ENCODE assay signal across 8 mouse cellular contexts in genomic region chr3:86793720-86794191, GRCm38 (mm10).
DNase-seq lines count a peak whose midpoint lies in the region; ATAC-seq lines count a peak whose summit lies in the region.

No protein-coding gene starts in this region.

- H3K4me2 ChIP-seq in embryonic facial prominence, embryonic 12.5 days (replicated peaks): no peak overlapping the region
- no peak overlapping the region for H3K4me2 ChIP-seq in kidney, embryonic 16.5 days (replicated peaks; ENCODE audit: low read depth, low read length)
- no peak overlapping the region for H3K4me2 ChIP-seq in midbrain, embryonic 14.5 days (ENCODE audit: low read length)

- peaks cover 12% of the 10 kb centered on the region; the same call in 1 of the 2 replicates for H3K36me3 ChIP-seq in embryonic facial prominence, embryonic 12.5 days
- peaks cover 27% of the 10 kb centered on the region; the same call in 1 of the 2 replicates for H3K36me3 ChIP-seq in embryonic facial prominence, embryonic 10.5 days (replicated peaks)
- H3K36me3 ChIP-seq in kidney, embryonic 16.5 days (ENCODE audit: insufficient read depth, low read length): no peaks in the 10 kb centered on the region
- peaks cover 69% of the 10 kb centered on the region for H3K36me3 ChIP-seq in midbrain, embryonic 14.5 days (ENCODE audit: control insufficient read depth, insufficient read depth, low read length)

- H3K4me3 ChIP-seq in embryonic facial prominence, embryonic 12.5 days: no peak overlapping the region
- no peak overlapping the region for H3K4me3 ChIP-seq in embryonic facial prominence, embryonic 10.5 days
- no peak overlapping the region for H3K4me3 ChIP-seq in kidney, embryonic 16.5 days (ENCODE audit: low read length)
- H3K4me3 ChIP-seq in midbrain, embryonic 14.5 days (replicated peaks; ENCODE audit: low read depth, low read length): no peak overlapping the region

- H3K9ac ChIP-seq in embryonic facial prominence, embryonic 12.5 days: no peak overlapping the region
- no peak overlapping the region for H3K9ac ChIP-seq in kidney, embryonic 16.5 days (replicated peaks; ENCODE audit: low read length)
- no peak overlapping the region for H3K9ac ChIP-seq in midbrain, embryonic 14.5 days (replicated peaks; ENCODE audit: low read length)

- 64% methylated on average over 1 of the region's 1 CpGs for WGBS in embryonic facial prominence, embryonic 12.5 days
- WGBS in embryonic facial prominence, embryonic 10.5 days: 72% methylated on average over 1 of the region's 1 CpGs
- 63% methylated on average over 1 of the region's 1 CpGs for whole genome bisulfite sequencing in kidney, embryonic 16.5 days
- WGBS in midbrain, embryonic 14.5 days: 47% methylated on average over 1 of the region's 1 CpGs

- H3K27me3 ChIP-seq in embryonic facial prominence, embryonic 12.5 days: no peaks in the 10 kb centered on the region
- no peaks in the 10 kb centered on the region for H3K27me3 ChIP-seq in embryonic facial prominence, embryonic 10.5 days (replicated peaks; ENCODE audit: low read depth, poor library complexity, severe bottlenecking)
- no peaks in the 10 kb centered on the region for H3K27me3 ChIP-seq in kidney, embryonic 16.5 days (ENCODE audit: insufficient read depth, low read length)
- no peaks in the 10 kb centered on the region for H3K27me3 ChIP-seq in midbrain, embryonic 14.5 days (ENCODE audit: control insufficient read depth, insufficient read depth, low read length)

- no peak for DNase-seq in embryonic facial prominence, embryonic 10.5 days (ENCODE audit: low spot score)
- DNase-seq in 3T3-L1 (ENCODE audit: low read depth, low spot score): peak; percentile 71
- peak; percentile 73 for DNase-seq in heart, adult 8-10 months (ENCODE audit: low spot score)
- no peak for DNase-seq in midbrain, embryonic 14.5 days
- no peak for DNase-seq in layer of hippocampus, adult 8-10 months (ENCODE audit: low spot score in 2 of 2)

- ATAC-seq in embryonic facial prominence, embryonic 12.5 days (ENCODE audit: insufficient number of reproducible peaks, insufficient read depth, low FRiP score, low TSS enrichment): 0 out of 2 replicates have a peak, but pooled peaks have one; percentile 59
- ATAC-seq in kidney, embryonic 16.5 days (ENCODE audit: low FRiP score, low TSS enrichment): peak; percentile 83
- no peak for ATAC-seq in activated CD4-positive, CD25-positive, alpha-beta regulatory T cell, adult 4 months
- no peak for ATAC-seq in midbrain, embryonic 14.5 days (ENCODE audit: low FRiP score, low TSS enrichment)

- no peaks in the 10 kb centered on the region for H3K9me3 ChIP-seq in embryonic facial prominence, embryonic 12.5 days
- H3K9me3 ChIP-seq in embryonic facial prominence, embryonic 10.5 days: no peaks in the 10 kb centered on the region
- H3K9me3 ChIP-seq in kidney, embryonic 16.5 days (ENCODE audit: low read length): no peaks in the 10 kb centered on the region
- no peaks in the 10 kb centered on the region for H3K9me3 ChIP-seq in midbrain, embryonic 14.5 days (ENCODE audit: control insufficient read depth, low read length)

- H3K27ac ChIP-seq in embryonic facial prominence, embryonic 12.5 days: no peak overlapping the region
- no peak overlapping the region; the same call in 1 of the 2 replicates for H3K27ac ChIP-seq in embryonic facial prominence, embryonic 10.5 days (replicated peaks)
- H3K27ac ChIP-seq in kidney, embryonic 16.5 days (ENCODE audit: low read length): peak overlapping the region; percentile 37; the same call in 1 of the 2 replicates
- no peak overlapping the region for H3K27ac ChIP-seq in midbrain, embryonic 14.5 days (replicated peaks; ENCODE audit: low read depth, low read length)

- H3K4me1 ChIP-seq in embryonic facial prominence, embryonic 12.5 days: 0 out of 2 replicates have a peak, but pooled peaks cover 6% of the 10 kb centered on the region
- peaks cover 31% of the 10 kb centered on the region for H3K4me1 ChIP-seq in embryonic facial prominence, embryonic 10.5 days
- 0 out of 2 replicates have a peak, but pooled peaks cover 6% of the 10 kb centered on the region for H3K4me1 ChIP-seq in kidney, embryonic 16.5 days (ENCODE audit: insufficient read depth, low read length)
- H3K4me1 ChIP-seq in midbrain, embryonic 14.5 days (ENCODE audit: control insufficient read depth, insufficient read depth, low read length): 0 out of 2 replicates have a peak, but pooled peaks cover 7% of the 10 kb centered on the region

Comparison
In these comparisons a context has a peak if more than half of its experiments do, and no peak if none do; other contexts are left out.
1. ATAC-seq: peak in embryonic facial prominence, embryonic 12.5 days (single experiment) and kidney, embryonic 16.5 days (single experiment); none in activated CD4-positive, CD25-positive, alpha-beta regulatory T cell, adult 4 months (single experiment) and midbrain, embryonic 14.5 days (single experiment).
2. DNase-seq: peak in 3T3-L1 (single experiment) and heart, adult 8-10 months (single experiment); none in embryonic facial prominence, embryonic 10.5 days (single experiment), midbrain, embryonic 14.5 days (single experiment) and layer of hippocampus, adult 8-10 months (0 of 2).